Mouse (Mus musculus): ENCODE measurements around the gene Vax1. TPM values are rescaled to one million over a fixed set of nuclear protein-coding genes. Genes with fewer than 3 reads are reported as not detected.

Vax1 gene
- not detected for total RNA-seq (2021)
- polyA plus RNA-seq (2012; rRNA removed), result not detected in 2 replicates
- long read RNA-seq, result 0 reads

- peak; percentile 39 for DNase-seq
Measured at GRCm38 (mm10) chr19:59169936-59170765, at the start of gene Vax1. TSS of gene Vax1 (minus strand) at chr19:59170056.

DNA sequence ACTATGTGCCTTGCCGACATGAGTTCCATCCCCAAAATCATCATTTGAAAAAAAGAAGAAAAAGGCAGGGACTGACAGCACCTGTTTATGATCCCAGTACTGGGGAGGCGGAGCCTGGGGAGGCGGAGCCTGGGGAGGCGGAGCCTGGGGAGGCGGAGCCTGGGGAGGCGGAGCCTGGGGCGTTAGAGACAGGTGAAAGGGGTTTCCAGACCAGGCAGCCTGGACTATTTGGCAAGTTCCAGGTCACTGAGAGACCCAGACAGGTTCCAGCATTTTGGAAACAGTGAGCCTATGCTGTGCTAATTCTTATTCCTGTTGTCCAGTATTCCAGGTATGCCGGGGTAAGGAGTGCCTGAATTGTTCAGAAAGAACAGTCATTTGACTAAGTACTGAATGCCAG is 49.1 kb upstream of the Vax1 start, which contains the start of gene Kcnk18:
Gene Kcnk18, plus strand, starts transcription at position 224 of the 400 bp plus-strand sequence.
- no peak for DNase-seq

- no peak for DNase-seq
Measured at GRCm38 (mm10) chr19:59216891-59217290, 47.0 kb upstream of the Vax1 start.

DNA sequence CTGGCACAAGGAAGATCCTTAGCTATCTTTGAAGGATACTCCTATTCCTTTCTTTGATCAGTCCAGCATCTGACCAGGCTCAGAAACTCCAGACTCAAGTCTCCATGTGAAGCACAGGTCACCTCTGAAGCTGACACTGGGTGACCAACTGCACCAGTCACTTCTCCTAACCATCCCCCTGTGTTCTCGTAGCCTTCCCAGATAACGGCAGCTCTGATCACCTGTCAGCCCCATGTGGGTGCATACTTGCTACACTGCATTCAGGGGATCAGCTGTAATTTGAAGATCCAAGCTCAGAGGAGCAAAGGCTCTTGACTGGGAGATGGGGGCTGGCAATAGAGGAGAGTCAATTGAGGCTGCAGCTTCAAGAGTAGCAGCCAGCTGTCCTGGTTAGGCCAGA is 39.1 kb upstream of the Vax1 start:
- DNase-seq, result no peak

DNA sequence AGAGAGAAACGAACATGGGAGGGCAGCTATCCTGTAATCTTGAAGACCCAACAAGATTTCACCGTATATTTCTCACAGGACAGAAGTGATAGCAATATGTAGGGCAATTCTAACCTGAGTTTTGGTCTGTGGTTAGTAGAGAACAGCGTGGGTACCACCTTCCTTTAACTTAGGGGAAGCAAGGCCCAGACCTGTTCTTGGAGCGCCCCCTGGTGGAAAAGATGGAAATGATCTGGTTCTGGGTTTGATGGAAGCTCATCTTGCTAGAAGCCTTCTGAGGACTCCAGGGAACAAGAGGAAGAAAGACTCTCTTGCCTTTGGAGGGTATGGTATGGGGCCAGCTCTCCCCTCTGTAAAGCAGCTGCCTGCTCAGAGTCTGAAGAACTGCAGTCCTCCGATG is 38.6 kb upstream of the Vax1 start:
- DNase-seq, result peak; percentile 53

DNA sequence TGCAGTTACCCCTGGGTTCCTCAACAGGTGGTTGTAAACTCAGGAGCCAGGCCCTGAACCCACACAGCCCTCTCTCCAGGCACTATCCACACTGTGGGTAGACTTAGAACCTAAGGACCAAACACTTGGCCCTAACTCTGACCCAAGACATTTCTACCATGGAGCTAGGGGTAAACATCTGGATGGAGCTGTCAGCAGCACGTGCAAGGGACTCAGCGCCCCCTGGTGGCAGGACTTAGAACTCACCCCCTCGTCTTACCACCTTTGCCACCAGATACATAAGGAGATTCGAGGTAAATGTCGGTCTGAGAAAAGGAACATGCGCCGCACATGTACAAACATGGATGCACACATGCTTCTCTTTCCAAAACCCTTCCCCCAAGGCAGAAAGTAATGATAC is 28.3 kb upstream of the Vax1 start:
- DNase-seq, result peak; percentile 71

DNA sequence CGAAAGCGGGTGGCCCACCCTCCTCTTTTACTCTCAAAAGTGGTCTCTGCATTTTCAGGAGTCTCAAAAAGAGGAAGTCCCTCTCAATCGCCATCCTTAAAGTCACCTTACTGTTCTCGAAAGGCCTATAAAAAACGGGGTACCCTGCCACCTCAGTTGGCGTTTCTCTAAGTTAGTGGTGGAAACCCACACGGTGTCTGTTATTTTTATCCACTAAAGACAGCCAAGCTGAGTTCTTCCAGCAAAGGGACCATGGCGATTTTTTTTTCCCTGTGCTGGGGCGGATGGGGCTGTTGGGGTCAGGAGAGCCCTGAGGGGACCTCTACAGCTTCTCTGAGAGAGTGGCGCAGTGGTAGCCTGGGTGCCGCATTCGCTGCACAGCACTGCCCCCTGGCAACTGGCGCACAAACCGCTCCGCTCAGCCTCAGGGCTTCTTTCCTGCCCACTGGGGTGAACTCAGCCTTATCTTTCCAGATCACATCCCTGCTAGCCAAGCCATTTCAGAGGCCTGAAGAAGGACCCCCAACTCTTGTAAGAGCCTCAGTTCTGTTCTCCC is 26.3 kb upstream of the Vax1 start:
- DNase-seq, result peak; percentile 63

GRCm38 (mm10) chr19:59195181-59195770 is 25.4 kb upstream of the Vax1 start:
- no peak for DNase-seq

DNA sequence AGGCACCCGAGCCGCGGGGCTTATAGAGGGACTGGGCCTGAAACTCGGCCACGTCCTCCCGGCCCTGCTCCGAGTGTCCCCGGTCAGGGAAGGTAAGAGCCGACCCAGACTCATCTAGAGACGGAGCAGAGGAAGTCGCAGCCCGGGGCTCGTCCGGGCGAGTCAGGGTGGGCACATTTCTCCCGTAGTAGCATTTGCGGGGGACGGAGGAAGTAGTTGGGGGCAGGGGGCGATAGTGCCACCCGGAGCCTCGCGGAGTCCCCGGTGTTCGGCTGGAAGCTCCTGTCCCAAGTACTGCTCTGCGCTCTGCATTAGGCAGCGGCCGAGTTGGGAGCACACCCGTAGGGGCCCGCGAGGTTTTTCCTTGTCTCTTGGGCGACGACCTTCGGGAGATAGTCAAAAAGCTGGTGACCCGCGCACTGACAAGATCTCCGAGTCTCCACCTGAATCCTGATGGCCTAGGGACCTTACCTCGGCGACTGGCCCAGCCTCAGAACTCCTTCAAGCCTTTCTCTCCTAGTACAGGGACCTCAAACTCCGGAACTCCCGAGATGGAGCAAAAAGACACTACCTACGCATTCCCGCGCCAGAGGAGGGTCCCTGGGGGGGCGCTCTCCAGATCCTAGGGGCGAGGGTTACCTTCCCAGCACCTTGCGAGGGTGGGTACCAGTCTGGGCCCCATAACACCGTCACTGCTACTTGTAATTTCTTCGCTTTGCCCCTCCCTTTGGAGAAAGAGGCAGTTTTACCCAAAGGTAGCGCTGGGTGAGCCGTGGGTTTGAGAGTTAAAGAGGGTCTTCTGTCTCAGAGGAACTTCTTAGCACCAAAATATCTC is 24.3 kb upstream of the Vax1 start:
- DNase-seq, result peak; percentile 17

DNA sequence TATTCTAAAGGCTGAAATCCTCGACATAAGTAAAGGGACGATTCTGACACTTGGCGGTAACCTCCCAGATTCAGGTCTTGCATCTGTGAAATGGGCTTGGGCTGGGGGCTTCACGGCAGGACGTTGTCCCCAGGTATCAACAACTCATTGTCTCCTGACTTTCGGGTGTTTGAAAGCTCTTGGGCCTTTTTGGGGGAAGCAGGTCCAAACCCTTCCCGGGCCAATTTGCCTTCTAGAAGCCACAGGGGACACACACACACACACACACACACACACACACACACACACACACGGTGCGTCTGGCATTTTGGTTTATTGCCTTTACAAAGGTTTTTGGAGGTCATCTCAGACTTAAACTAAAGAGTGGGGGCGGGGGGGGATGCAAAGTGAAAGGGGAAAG is 23.6 kb upstream of the Vax1 start:
- DNase-seq, result no peak

GRCm38 (mm10) chr19:59192491-59192890 is 22.6 kb upstream of the Vax1 start:
- DNase-seq, result no peak

DNA sequence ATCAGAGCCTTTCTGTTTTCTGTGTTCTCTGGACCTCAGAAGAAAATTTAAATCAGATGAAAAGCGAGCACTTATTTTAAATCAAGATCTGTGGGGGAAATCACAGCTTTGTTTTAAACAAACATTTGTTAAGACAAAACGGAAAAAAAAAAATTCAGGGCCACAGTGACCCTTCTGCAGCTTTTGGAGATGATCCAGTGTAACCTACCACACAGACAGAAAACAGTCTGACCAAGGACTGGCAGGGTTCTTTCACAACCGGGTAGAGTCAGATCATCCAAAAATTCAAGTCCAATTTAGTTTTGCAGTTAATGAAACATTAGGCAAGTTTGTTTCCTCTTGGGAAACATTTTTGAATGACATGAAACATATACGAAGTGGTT is 21.3 kb upstream of the Vax1 start:
- no peak for DNase-seq

GRCm38 (mm10) chr19:59190431-59191122 is 20.7 kb upstream of the Vax1 start:
- no peak for DNase-seq

DNA sequence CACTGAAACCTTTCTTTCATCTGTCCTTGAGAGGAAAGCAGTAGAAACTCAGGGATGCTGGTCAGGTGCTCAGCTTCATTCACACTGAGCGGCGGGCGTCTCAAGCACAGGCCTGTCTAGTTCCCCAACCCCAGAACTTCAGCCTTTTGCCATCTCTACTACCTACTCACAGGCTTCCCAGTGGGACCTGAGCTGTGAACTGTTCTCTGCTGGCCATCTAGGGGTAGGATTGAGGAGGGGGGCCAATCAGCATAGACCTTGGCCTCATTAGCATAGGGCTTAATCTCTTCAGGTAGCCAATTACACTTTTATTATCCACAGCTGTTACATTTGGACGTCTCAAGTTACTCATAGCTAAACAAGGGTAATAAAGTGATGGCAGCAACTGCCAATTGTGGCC is 19.1 kb upstream of the Vax1 start:
- DNase-seq, result no peak

- DNase-seq, result no peak
Measured at GRCm38 (mm10) chr19:59184000-59184399, 14.1 kb upstream of the Vax1 start.

DNA sequence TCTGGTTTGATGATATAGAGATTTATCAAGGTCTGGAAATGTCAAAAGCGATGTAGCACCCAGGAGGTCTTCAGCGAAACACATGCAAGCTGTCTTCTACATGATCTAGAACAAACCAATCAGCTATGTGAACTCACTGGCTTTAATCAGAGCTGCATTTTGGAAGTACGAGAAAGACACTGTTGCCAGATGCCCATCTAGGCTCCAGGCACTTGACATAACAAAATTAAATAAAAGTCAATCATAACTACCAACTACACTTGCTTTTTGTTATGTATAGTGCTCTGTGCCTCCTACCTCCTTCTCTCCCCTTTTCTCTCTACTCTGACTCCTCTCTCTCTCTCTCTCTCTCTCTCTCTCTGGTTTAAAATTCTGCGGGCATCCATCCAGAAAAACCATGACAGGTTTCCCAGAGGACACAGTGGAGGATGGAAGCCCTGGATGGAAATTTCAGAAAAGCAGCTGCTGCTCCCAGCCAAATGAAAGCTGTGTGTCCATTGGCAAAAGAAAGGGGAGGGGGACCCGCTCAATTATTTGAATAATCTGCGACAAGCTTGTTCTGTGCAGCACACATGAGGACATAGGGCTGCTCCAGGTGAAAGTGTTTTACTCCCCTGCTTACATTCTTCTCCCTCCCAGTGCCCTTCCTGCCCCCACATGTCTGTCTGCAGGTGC is 3.6 kb upstream of the Vax1 start:
- no peak for DNase-seq

- no peak for DNase-seq
Measured at GRCm38 (mm10) chr19:59172781-59173180, 2.9 kb upstream of the Vax1 start.

- no peak for DNase-seq
Measured at GRCm38 (mm10) chr19:59171871-59172245, 2.0 kb upstream of the Vax1 start.

- DNase-seq, result no peak
Measured at GRCm38 (mm10) chr19:59171151-59171870, 1.5 kb upstream of the Vax1 start.

GRCm38 (mm10) chr19:59170766-59171095 is 875 bp upstream of the Vax1 start:
- no peak for DNase-seq
